Mouse (Mus musculus): ENCODE data around the gene Cep112.
"Not testable (repeated sequence)": the region's sequence is repeated elsewhere in the genome, so short reads cannot be mapped to it uniquely, and the experiment has no call there.

The Cep112 gene

GRCm38 (mm10) chr11:108798398-108798797 lies 373.4 kb downstream of the Cep112 start:
- no peak for DNase-seq (ENCODE audit: low spot score in 2 of 2)

- no peak for DNase-seq (ENCODE audit: low spot score in 2 of 2)
These were observed 374.7 kb downstream of the Cep112 start for GRCm38 (mm10) chr11:108799695-108800094.

DNA sequence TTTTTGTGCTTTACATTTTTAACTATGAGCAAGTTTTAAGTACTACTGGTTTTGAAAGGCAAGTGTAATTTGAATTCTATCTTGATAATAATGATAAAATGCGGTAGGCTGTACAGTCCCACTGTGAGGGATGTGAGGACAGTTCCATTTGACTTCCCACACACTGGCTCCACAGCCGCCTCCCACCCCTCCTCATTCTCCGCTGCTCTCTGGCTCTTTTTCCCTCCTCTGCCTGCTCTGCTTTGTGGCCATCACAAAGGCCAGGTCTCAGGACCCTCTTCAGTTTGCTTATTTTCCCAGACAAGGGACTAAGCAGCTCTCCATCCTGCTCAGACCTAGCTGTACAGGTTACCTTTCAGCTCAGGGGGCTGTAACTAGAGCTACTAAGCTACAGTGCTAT lies 379.0 kb downstream of the Cep112 start:
- no peak for DNase-seq (ENCODE audit: low spot score in 2 of 2)

DNA sequence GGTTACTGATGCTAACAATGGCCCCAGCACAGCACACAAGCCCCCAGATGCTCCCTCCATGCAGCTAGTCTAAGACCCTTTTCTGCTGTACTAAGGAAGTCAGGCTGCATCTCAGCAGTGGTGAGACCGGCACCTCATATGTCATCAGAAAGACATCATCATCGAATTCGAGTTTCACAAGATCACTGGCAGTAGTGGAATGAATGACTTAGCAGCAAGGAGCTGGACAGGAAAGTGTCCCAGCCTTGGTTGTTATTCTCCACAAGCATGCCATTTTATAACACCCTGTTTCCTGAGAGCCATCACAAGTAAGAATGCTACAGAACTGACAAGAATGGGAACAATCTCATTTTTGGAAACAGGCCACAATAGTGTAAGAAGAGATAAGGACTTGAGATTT lies 381.0 kb downstream of the Cep112 start:
- no peak for DNase-seq (ENCODE audit: low spot score in 2 of 2)

DNA sequence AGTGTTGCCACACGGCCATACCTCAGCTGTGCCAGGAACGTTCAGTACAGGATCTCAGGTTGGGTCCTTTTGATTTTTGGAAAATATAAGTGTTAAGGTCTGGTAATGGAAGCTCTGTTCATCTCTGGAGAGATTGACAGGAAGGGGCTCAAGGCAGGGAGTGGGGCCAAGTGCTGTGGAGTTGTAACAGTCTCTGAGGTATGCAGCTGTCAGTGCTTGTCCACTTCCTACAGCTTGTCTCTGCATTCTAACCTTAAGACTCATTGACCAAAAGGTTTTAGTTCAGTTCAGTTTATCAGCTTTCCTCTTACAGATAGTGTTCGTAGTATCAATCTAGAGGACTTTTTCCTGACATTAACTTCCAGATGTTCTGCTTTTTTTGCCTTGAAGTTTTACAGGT lies 384.6 kb downstream of the Cep112 start:
- DNase-seq (ENCODE audit: low spot score in 2 of 2) = no peak

GRCm38 (mm10) chr11:108821771-108822170 lies 396.8 kb downstream of the Cep112 start:
- DNase-seq (ENCODE audit: low spot score in 2 of 2) = no peak

DNA sequence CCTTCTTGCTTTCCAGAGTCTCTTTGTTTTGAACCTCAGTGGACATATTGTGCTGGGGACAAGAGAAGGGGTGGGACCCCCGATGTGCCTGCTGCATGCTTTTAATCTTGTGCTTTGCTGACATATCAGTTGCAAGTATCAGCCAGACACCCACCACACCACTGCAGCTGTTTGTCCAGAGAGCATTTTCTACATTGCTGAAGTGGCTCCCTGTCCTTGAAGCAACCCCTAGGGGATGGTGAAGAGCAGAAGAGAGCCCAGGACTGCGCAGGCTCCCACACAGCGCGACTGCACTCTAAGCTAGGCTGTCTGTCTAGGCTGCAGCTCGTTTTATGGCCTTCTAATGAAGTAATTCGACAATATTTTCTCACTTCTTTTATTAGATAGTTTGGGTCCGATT lies 397.3 kb downstream of the Cep112 start:
- DNase-seq (ENCODE audit: low spot score in 2 of 2) = peak in 1 of 2 experiments; percentile 5

GRCm38 (mm10) chr11:108827321-108827720 lies 402.3 kb downstream of the Cep112 start:
- no peak for DNase-seq (ENCODE audit: low spot score in 2 of 2)

- no peak for DNase-seq (ENCODE audit: low spot score in 2 of 2)
These were observed 403.5 kb downstream of the Cep112 start for GRCm38 (mm10) chr11:108828374-108829025.

DNA sequence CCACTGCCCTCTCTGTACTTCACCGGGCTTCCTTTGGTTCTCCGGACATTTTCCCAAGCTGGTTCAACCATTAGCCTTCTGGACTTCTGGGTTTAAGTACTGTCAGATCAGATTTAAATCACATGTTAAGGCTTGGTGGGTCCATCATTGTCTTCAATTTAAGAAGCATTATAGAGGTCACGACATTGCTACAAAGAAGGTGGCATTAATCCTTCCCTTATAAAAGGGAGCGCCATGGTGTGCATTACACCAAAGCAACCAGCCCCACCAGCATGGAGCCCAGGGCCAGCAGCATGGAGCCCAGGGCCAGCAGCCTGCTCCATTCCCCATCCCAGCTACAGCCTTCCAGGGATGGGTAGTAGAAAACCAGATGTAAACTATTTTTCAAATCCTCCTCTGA lies 411.7 kb downstream of the Cep112 start:
- DNase-seq (ENCODE audit: low spot score in 2 of 2) = no peak

DNA sequence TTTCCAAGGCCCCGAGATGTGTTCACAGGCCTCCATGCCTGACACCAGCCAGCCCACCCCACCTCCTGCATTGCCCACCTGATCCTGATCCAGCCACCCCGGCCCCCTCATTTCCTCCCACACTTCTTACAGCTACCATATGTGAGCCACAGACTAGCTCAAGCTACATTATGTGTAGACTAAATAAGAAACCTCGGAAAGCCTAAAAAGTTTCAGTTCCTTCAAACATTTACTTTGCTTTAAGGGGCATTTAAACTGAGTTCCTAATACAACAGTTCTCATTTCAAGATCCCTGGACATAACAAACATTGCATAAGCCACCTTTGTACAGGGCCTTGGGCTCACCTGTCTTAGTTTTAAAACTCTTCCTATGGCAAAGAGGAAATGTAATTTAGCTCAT lies 415.2 kb downstream of the Cep112 start:
- no peak for DNase-seq (ENCODE audit: low spot score in 2 of 2)

- no peak for DNase-seq (ENCODE audit: low spot score in 2 of 2)
These were observed 417.8 kb downstream of the Cep112 start for GRCm38 (mm10) chr11:108842765-108843164.

GRCm38 (mm10) chr11:108845971-108846370 lies 421.0 kb downstream of the Cep112 start:
- no peak for DNase-seq (ENCODE audit: low spot score in 2 of 2)

DNA sequence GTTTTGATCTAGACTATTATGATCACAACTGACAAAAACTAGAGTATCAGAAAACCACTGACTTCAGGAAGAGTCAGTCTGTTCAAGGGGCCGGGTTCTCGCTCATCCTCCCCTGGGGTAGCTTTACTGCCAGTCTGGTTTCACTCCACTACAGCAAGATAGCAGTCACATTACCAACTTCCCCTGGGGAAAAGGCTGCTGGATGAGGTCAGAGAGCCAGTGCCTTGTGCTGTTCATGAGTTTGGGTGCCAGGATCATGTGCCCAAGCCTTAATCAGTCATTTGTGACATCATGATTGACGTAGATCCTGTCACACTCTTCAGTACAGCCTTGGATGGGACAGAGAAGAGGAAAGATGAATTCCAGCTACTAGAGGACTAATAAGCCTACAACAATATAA lies 421.5 kb downstream of the Cep112 start:
- DNase-seq (ENCODE audit: low spot score in 2 of 2) = no peak

GRCm38 (mm10) chr11:108851771-108852170 lies 426.8 kb downstream of the Cep112 start:
- no peak for DNase-seq (ENCODE audit: low spot score in 2 of 2)

DNA sequence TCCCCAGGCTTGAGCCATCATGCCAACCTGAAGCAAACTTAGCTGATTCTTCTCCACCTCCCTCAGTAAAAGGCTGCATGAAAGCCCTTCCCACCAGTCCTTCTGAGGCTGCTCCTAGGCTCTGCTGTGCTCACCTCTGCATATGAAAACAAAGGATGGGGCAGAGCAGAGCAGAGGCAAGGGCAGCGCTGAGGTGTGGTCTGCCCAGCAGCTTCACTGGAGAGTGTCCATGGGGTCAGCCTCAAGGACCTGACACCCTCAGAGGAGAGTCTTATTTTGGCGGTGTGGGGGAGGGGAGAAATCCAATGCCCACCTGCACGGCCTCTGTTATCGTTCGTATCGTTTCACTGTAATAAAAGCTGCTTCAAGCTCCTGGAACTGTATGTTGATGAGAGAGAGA lies 432.3 kb downstream of the Cep112 start:
- no peak for DNase-seq (ENCODE audit: low spot score in 2 of 2)

DNA sequence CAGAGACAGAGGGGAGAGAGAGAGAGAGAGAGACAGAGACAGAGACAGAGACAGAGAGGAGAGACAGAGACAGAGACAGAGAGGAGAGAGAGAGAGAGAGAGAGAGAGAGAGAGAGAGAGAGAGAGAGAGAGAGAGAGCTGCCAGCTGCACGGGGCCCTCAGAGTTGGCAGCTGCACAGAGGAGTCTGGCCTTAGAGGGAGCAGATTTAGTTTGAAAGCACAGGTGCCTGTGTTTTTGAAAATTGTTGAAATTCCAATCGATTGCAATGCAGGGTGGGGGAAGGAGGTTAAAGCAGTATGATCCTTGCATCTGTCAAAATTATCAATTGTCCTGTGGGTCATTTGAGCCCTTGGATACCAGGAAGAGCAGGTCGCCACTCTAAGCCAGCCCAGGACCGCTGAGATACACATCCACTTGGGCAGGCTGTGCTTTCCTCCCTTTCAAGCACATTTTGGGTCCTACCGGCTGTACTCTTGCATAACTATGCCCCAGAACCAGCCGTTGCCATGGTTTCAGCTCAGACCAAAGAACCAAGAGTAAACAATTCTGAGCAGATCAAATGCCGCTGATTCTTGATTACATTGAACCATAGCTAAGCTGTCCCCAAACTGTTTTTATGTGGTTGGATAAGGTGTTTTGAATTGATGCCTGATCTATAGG lies 432.8 kb downstream of the Cep112 start:
- peak; percentile 47 to 48 for DNase-seq (ENCODE audit: low spot score in 2 of 2)

DNA sequence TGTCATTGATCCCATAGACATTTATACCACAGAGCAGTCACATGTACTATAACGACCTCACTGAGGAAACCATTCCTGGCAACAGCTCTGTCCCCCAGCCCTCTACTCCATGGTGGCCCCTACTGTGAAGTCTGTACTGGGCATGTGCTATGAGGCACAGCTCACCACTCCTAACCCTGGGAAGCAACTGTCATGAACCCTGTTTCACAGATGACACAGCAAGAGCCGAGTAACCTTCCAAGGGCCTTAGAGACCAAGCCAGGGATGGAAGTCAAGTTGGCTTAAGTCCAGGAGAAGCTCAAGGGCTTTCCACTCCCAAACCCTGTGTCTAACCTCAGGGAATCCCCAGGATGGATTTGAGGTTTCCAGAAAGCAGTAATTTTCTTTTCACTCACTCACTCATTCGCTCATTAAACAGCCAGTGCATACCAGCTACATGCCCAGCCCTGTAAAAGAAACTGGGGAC lies 433.4 kb downstream of the Cep112 start:
- no peak for DNase-seq (ENCODE audit: low spot score in 2 of 2)

- DNase-seq (ENCODE audit: low spot score in 2 of 2) = no peak
These were observed 433.9 kb downstream of the Cep112 start for GRCm38 (mm10) chr11:108858846-108859245.

DNA sequence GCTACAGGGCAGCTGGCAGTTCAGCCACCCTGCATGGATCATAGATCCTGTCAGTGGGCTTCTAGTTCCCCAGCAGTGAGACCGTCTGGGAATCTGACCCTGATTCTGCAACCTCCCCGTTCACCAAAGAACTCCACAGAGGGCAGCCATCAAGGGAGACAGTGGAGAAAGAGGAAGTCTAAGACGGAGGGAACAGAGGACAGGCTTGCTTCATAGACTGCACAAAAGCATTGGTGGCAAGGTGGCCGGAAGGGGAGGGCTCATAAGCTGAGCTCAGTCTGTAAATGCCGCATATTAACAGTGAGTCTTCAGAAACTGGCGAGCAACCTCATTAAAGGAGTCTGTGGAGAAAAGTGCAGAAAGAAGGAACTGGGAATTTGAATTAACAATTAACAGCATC lies 437.4 kb downstream of the Cep112 start:
- no peak for DNase-seq (ENCODE audit: low spot score in 2 of 2)

DNA sequence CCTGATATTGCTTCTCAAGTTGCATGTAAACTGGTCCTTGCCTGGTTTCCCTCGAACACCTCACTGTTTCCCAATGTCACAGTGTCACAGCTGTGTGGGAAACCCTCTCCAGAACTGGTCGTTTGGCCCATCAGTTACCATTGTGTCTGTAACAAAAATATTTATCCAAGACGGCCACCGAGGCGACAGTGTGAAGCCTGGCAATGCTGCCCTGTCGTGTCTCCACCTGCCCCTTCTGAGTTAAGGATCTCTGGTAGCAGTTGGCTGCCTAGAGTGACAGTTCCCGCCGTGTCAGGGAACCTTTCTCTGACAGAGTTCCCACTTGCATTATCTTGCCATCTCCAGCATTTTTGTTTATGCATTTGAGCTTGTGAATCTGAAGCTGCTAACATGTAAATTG lies 440.8 kb downstream of the Cep112 start:
- DNase-seq (ENCODE audit: low spot score in 2 of 2) = no peak

DNA sequence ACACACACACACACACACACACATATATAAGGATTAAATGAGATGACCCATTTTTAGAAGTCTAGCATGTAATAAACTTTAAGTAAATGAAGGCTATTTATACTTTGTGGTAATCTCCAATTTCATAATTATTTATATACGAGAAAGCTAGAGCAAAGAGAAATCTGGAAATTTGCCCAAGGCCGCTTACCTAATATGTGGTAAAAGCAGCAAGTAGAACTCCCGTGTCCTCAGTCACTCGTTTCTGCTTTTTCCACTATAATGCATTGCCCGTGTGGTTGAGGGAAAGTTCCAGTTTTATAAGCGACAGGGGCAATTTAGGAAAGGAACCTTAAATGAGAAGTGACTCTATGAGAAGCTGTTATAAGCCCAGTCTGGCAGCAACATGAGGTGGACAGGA lies 442.5 kb downstream of the Cep112 start:
- no peak for DNase-seq (ENCODE audit: low spot score in 2 of 2)

GRCm38 (mm10) chr11:108871284-108871683 lies 446.3 kb downstream of the Cep112 start:
- DNase-seq (ENCODE audit: low spot score in 2 of 2) = not testable (repeated sequence)

- no peak for DNase-seq (ENCODE audit: low spot score in 2 of 2)
These were observed 446.8 kb downstream of the Cep112 start for GRCm38 (mm10) chr11:108871748-108872147.
